Mouse (Mus musculus): Measurements from ENCODE around the gene Cc2d2b.

DNA sequence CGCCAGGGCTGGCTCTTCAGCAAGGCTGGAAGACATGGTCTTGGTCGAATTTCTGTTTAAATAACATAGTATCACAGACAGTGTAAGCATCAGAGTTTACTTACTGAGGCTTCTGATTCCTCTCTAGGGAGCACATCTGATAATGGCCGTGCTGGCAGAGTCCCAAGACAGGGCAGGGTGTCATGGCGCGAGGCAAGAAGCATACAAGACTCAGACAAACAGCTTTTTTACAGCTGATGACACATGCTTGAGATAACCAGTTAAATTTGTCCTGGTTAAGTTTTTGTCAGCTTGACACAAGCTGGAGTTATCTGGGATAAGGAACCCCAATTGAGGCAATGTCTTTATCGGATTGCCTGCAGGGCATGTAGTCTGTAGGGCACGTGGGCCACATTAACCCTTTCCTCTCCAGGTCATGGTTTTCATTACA lies 20.8 kb downstream of the Cc2d2b start:
- TF ChIP-seq GATA1 (IDR thresholded peaks at IDR 0.05; ENCODE audit: borderline replicate concordance, low read length) = no peak
- no peak for TF ChIP-seq FLI1 (IDR thresholded peaks at IDR 0.05; ENCODE audit: low read length)

Measured in megakaryocyte, embryonic 14.5 days (primary cell).